Mouse (Mus musculus) hindbrain, postnatal 0 days (tissue): ENCODE measurements around the gene Zcchc9. TPM values are rescaled to one million over a fixed set of nuclear protein-coding genes. Genes with fewer than 3 reads are reported as not detected.

ENCODE experiments used
- ATAC-seq: fragments of 200-750 bp; cut with Nextera tagmentation; 2 replicates; pipeline ENCODE4 v1.8.0; 2017; ENCODE audit warnings: mild to moderate bottlenecking, moderate TSS enrichment, moderate library complexity
- DNase-seq: peaks from one replicate; pipeline ENCODE4 v3.0.0-alpha.2; 2015; ENCODE audit warnings: low spot score
- H3K27ac ChIP-seq: fragments of 300-500 bp; sonication (generic); 2 replicates; pipeline ENCODE4 v1.5.1; 2014; ENCODE audit warnings: mild to moderate bottlenecking
- H3K27me3 ChIP-seq: fragments of 300-500 bp; sonication (generic); 2 replicates; pipeline ENCODE4 v1.6.1; 2014; ENCODE audit warnings: low read length, mixed read lengths; ENCODE audit not compliant: insufficient read depth
- H3K36me3 ChIP-seq: fragments of 300-500 bp; sonication (generic); 2 replicates; pipeline ENCODE4 v1.6.1; 2014; ENCODE audit warnings: low read length, mixed read lengths; ENCODE audit not compliant: insufficient read depth
- H3K4me1 ChIP-seq: fragments of 300-500 bp; sonication (generic); 2 replicates; pipeline ENCODE4 v1.6.1; 2014; ENCODE audit warnings: antibody characterized with exemption, low read length, mixed read lengths; ENCODE audit not compliant: insufficient read depth
- H3K4me2 ChIP-seq: fragments of 300-500 bp; sonication (generic); 2 replicates; pipeline ENCODE4 v1.6.1; 2014; ENCODE audit warnings: low read depth, mild to moderate bottlenecking, low read length, moderate library complexity, mixed read lengths
- H3K4me3 ChIP-seq: fragments of 300-500 bp; sonication (generic); 2 replicates; pipeline ENCODE4 v1.5.1; 2014; ENCODE audit warnings: low read length
- H3K9ac ChIP-seq: fragments of 300-500 bp; sonication (generic); replicated peaks from 2 replicates; pipeline ENCODE4 v1.6.1; 2014; ENCODE audit warnings: mild to moderate bottlenecking, low read length, moderate library complexity, mixed read lengths
- H3K9me3 ChIP-seq: fragments of 300-500 bp; sonication (generic); 2 replicates; pipeline ENCODE4 v1.6.1; 2016; ENCODE audit warnings: low read length, mixed read lengths
- CTCF ChIP-seq: IDR thresholded peaks from 2 replicates; pipeline ENCODE4 v1.5.1; 2016; ENCODE audit warnings: antibody characterized with exemption, control low read depth, low read depth
- WGBS: fragments of 180-500 bp; shearing (Covaris S2); extraction: QIAGEN DNeasy Blood & Tissue Kit; methylation state at CpG from one replicate; pipeline ENCODE4 v1.1.7; 2014; 5-methylcytosine and 5-hydroxymethylcytosine counted together
- polyA plus RNA-seq: library from polyadenylated mRNA; unstranded; fragments of >200 nt; fragmentation: Nextera tagmentation; extraction: Ambion mirVana; gene quantifications from 2 replicates; pipeline ENCODE4 v1.2.1, GENCODE M21; 2015
- total RNA-seq: library from RNA; depleted of rRNA; stranded (reverse); fragments of >200 nt; gene quantifications from 2 replicates; pipeline ENCODE4 v1.2.3, GENCODE M21; 2014

The Zcchc9 gene
- total and polyA plus RNA-seq, 2 experiments from 2014 or later: 6.7 to 15.1 TPM

DNA sequence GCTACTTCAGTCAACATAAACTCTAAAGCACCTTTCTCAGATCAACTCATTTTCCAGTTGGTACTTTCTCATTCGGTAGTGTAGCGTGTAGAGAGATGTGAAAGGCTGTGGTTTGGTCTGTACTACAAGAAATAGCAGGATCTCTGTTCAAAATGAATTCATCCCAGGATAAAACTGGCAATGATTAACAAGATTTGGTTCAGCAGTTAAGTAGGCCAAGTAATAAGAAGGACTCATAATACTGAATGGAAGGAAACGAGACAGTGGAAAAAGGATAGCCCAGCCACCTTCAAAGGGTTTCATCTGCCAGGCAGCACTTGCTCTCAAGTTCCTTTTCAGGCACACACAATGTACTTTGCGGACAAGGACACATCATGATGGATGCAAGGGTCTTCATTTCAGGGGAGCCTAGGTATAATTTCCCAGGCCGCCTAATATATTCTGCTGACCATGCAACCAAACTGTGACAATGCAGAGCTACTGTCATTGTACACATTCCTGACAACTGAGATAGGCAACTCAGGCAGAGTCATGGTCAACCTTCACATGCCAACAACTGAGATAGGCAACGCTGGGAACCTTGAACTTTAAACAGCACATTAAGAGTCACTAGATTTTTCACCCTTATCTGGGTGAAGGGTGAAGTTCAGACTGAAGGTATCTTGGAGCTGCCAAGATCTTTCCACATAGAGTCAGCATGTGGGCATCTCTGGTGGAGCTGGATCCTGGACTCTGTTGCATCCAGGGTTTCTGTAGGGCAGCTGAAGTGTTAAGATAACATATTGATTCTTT, 45.7 kb downstream of the Zcchc9 start:
- no peak for ATAC-seq
- 93% methylated on average over 6 of the region's 6 CpGs for WGBS
- H3K9ac ChIP-seq: no peak overlapping the region

DNA sequence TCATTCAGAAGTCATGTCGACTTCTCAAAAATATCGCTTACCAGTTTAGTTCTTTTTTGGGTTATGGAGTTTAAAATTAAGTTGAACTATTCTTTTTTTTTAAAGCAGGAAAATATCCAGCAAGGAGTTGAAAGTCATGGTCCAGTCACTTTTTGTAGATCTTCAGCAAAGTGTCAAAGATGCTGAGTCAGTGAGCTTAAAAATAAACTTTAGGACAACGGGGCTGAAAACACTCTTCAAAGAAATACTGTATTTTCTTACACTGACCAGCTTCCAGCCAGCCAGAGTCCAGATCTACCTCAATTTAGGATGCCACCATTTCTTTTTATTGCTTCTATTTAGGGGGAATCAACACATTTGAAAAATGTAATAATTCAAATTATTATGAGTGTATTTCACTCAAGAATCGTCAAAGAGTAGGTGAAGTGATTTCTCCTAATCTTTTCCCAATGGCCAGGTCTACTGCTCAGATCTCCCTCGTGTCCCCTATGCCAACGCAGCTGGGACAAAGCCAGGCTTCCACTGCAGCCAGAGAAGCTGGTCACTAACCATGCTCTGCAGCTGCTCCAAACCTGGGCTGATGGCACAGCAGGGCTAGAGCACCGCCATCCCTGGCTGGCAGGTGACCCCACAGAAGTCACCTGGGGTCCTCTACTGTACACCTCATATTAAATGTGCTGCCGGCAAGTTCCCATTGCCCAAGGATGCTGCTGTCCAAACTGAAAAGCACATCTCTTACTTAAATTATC, 47.0 kb downstream of the Zcchc9 start:
- Histone ChIP-seq H3K4me2 (no peak overlapping the region), H3K27ac (no peak overlapping the region), H3K36me3 (no peaks in the 10 kb centered on the region), H3K9me3 (no peaks in the 10 kb centered on the region), H3K4me1 (no peaks in the 10 kb centered on the region), H3K27me3 (no peaks in the 10 kb centered on the region), H3K9ac (no peak overlapping the region), H3K4me3 (no peak overlapping the region)
- ATAC-seq (no peak), DNase-seq (no peak)
- TF ChIP-seq CTCF: no peak
- 89% methylated on average over 8 of the region's 8 CpGs for WGBS

More for the DNA sequence above, 45.7 kb downstream of the Zcchc9 start:
- Histone ChIP-seq H3K9me3 (no peaks in the 10 kb centered on the region), H3K4me2 (no peak overlapping the region), H3K4me1 (no peaks in the 10 kb centered on the region), H3K4me3 (no peak overlapping the region), H3K36me3 (no peaks in the 10 kb centered on the region), H3K27me3 (no peaks in the 10 kb centered on the region), H3K27ac (no peak overlapping the region)
- no peak for TF ChIP-seq CTCF
- DNase-seq: no peak

DNA sequence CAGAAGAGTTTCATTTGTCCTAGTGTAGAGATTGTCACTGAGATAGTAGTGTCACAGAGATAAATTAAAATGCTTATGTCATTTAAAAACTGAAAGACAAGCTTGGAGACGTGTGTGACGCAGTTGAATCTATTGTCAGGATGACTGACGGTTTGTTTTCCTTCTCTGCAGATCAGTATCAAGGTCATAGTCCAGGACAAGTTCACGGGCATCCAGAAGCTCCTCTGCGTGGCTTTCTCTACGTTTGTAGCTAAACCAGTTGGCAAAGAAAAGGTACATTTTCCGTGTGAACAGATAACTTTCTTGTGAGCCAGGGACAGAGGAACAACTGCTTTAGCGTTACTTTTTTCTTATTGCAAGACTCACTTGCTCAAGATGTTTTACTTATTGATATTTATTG, 47.7 kb downstream of the Zcchc9 start:
- no peak overlapping the region for H3K4me2 ChIP-seq
- no peaks in the 10 kb centered on the region for H3K4me1 ChIP-seq
- WGBS: 71% methylated on average over 8 of the region's 8 CpGs
- no peaks in the 10 kb centered on the region for H3K9me3 ChIP-seq
- H3K4me3 ChIP-seq: no peak overlapping the region
- no peak for TF ChIP-seq CTCF
- DNase-seq (no peak), ATAC-seq (no peak)
- H3K9ac ChIP-seq: no peak overlapping the region
- no peaks in the 10 kb centered on the region for H3K36me3 ChIP-seq
- H3K27ac ChIP-seq: no peak overlapping the region
- no peaks in the 10 kb centered on the region for H3K27me3 ChIP-seq

DNA sequence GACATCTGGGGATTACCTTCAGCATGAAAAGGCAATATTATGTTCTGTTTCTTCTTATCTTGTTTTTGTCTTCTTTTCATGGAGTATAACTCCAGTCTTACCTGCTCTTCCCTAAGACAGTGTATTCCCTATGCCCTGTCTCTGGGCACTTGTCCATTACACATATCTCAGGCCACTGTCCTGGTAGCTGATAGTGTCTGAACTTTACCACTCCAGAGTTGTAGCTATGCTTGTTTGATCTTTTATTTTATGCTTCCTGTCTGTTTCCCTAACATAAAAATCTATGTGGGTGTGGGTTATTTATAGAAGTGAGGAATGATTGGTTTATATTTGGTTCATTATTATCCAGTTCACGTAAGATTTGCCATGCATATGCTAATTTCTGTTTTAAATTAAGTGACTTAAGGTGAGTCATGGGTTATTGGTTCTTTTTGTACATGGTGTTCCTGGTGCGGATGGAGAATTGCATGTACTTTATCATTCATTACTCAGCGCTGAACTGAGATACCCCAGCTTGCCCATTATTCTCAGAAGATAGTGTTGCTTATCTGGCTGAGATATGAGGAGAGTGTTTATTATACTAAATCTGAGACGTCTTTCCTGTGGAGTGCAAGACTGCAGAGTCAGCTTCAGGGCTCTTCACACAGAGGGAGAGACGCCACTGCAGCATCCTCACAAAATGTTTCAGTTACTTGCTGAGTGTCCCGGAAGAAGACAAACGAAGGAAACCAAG, 49.0 kb downstream of the Zcchc9 start:
- Histone ChIP-seq H3K36me3 (no peaks in the 10 kb centered on the region), H3K9me3 (no peaks in the 10 kb centered on the region), H3K9ac (no peak overlapping the region), H3K4me1 (no peaks in the 10 kb centered on the region), H3K27me3 (no peaks in the 10 kb centered on the region), H3K4me3 (no peak overlapping the region), H3K27ac (no peak overlapping the region), H3K4me2 (no peak overlapping the region)
- no peak for TF ChIP-seq CTCF
- DNase-seq (no peak), ATAC-seq (no peak)
- 74% methylated on average over 7 of the region's 7 CpGs for WGBS

DNA sequence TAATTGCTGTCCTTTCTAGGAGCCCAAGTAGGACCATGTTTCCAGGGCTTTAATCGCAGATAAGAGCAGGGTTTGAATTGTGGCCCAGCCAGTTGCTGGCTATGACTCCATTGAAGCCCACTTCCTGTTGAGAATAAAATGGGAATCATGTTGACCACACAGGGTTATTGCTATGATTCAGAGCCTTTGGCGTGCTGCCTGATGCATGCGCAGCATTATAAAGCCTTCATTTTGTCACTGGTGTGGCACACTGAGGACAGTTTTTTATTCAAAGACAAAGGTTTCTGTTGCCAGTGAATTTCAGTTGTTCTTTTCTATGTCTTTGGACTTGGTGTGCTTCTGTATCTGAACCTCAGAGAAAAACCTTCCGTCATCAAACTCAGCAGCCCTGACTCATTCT, 51.3 kb downstream of the Zcchc9 start:
- H3K36me3 ChIP-seq: no peaks in the 10 kb centered on the region
- H3K27me3 ChIP-seq: no peaks in the 10 kb centered on the region
- DNase-seq: peak; percentile 16
- H3K4me3 ChIP-seq: no peak overlapping the region
- H3K27ac ChIP-seq: no peak overlapping the region
- no peak overlapping the region for H3K9ac ChIP-seq
- H3K4me1 ChIP-seq: no peaks in the 10 kb centered on the region
- WGBS: 73% methylated on average over 4 of the region's 4 CpGs
- no peak overlapping the region for H3K4me2 ChIP-seq
- no peaks in the 10 kb centered on the region for H3K9me3 ChIP-seq
- no peak for TF ChIP-seq CTCF
- no peak for ATAC-seq

DNA sequence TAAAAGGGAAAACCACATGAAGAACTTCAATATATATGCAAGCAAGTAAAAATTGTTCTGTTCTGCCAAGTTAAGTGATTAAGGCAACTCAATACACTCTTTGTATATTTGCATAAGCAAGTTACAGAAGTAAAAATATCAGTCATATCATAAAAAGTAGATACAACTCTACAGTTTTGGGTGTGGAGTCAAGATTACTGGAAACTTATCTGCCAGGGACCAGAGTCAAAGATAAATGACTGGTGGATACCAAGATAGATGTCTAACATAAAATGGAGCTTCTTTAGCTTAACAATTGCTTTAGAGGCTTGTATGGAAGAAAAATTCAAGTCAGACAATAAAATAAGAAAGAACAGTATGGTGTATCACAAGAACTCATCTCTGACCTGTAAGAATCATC, 52.7 kb downstream of the Zcchc9 start:
- no peaks in the 10 kb centered on the region for H3K27me3 ChIP-seq
- ATAC-seq (no peak), DNase-seq (no peak)
- no peaks in the 10 kb centered on the region for H3K9me3 ChIP-seq
- H3K4me1 ChIP-seq: no peaks in the 10 kb centered on the region
- no peaks in the 10 kb centered on the region for H3K36me3 ChIP-seq
- TF ChIP-seq CTCF: no peak
- no peak overlapping the region for H3K4me2 ChIP-seq
- H3K9ac ChIP-seq: no peak overlapping the region
- H3K4me3 ChIP-seq: no peak overlapping the region
- H3K27ac ChIP-seq: no peak overlapping the region
